Mouse (Mus musculus) frontal cortex, adult (tissue): ENCODE measurements around the gene Fgf5.

Experiments
- ATAC-seq: cut with Nextera tagmentation; 2 replicates; pipeline ENCODE4 v1.9.2; 2017; ENCODE audit warnings: mild to moderate bottlenecking, moderate library complexity, mixed read lengths; ENCODE audit not compliant: low TSS enrichment

Fgf5 gene

DNA sequence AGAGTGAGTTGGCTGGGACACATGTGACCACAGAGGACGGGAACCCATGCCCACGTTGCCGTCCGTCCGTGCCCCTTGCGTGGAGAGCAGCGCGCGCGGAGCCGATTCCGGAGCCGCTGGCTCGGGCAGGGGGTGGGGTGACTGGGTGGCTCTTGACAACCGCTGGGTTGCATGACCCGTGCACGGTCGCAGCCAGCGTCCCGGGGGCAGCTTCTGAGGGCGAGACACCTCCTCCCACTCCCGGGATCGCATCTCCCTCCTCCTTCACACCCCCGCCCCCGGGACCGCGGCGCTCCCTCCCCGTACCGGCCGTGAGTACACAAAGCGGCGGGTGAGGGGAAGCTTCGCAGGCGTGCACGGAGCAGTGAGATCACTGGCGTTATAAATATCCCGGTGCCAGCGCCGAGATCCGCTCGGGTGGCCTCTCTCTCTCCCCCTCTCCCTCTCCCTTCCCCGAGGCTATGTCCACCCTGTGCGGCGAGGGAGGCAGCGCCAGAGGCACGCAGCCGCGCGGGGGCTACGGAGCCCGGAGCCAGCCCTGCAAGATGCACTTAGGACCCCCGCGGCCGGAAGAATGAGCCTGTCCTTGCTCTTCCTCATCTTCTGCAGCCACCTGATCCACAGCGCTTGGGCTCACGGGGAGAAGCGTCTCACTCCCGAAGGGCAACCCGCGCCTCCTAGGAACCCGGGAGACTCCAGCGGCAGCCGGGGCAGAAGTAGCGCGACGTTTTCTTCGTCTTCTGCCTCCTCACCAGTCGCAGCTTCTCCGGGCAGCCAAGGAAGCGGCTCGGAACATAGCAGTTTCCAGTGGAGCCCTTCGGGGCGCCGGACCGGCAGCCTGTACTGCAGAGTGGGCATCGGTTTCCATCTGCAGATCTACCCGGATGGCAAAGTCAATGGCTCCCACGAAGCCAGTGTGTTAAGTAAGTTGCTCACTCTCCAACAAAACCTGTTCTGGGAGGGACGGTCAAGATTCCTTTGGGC lies at the start of gene Fgf5:
Gene Fgf5, plus strand, starts transcription at position 347 of the 984 bp plus-strand sequence.
- ATAC-seq = peak; percentile 82

DNA sequence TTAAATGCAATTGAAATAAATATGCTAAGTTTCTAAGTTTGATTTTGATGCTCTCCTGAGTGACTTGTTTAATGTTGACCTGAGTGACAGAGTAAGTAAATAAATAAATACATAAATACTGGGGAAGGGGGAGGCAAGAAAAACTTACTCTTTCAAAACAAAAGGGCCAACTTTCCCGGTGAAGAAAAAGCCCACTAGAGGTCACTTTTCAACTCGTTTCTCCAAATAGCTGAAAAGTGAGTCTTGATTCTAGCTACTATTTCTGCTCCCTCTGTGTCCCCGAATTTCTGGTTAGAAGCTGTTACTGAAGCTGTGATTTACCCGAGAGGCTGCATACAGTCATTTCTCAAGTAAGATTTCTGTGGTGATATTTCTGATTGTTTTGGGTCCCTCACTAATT lies 41.5 kb upstream of the Fgf5 start:
- no peak for ATAC-seq

DNA sequence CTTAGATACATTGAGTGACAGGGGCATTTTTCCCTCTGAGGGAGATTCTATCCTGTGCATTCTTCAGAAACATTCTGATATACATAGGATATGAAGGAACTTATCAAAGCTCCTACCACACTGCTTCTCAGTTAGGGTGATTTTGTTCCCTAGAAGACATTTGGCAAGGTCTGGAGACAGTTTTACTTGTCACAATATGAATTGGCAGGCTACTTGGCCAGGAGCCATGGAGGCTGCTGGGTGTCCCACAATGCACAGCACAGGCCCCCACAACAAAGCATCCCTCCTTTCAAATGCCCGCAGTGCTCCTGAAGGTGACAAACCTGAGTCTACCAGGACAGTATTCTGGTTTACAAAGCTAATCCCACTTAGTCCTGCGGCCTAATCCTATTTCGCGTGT lies 32.0 kb upstream of the Fgf5 start:
- no peak for ATAC-seq

DNA sequence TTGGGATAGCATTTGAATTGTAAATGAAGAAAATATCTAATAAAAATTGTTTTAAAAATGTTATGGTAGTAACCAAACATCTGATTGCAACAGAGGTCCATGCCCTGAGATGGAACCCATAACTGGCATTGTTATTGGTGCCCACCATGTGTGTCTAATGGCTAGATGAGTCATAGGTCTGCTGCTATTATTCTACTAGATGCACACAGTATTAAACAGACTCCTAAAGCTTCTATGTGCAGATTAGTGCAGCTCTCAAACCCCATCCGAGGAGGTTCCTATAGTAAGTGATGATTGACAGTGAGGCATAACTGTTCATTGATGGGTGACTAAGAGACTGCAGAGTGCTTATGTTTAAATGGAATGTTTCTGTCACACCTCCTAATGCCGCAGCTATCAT lies 27.3 kb upstream of the Fgf5 start:
- no peak for ATAC-seq

DNA sequence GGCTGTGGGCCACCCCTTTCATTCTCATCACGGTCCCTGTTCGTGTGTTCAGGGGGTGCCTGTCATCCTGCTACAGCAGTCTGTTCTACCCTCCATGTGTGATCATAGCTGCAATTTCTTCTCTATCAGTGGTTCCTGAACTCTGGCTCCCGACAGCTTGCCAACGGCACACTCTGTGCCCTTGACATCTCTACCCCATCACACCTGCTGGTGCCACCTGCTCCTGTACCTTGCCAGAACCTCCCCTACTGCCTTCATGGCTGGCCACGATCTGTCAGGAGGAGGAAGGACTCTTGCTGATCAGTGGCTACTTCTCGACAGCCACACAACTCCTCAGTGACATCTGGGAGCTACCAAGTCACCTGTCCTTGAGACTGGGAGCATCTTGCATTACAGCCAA lies 24.5 kb upstream of the Fgf5 start:
- ATAC-seq = no peak

DNA sequence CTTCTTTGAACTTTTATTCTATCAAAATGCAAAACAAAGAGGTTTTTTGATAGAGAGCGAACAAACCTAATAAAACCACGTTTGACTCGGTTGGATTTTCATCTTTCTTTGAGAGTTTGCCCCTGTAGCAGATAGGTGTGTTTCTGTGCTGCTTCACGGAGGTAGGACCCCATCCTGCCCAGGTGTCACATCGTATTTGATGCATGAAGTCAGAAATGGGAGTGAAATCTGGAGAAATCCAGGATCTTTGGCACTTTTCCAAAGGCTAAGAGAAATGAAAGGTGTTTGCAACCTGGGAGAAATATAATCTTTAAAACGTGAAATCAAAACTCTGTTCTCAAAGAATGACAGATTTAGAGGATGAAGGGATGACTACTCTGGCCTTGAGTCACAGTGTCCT lies 15.5 kb upstream of the Fgf5 start:
- no peak for ATAC-seq

DNA sequence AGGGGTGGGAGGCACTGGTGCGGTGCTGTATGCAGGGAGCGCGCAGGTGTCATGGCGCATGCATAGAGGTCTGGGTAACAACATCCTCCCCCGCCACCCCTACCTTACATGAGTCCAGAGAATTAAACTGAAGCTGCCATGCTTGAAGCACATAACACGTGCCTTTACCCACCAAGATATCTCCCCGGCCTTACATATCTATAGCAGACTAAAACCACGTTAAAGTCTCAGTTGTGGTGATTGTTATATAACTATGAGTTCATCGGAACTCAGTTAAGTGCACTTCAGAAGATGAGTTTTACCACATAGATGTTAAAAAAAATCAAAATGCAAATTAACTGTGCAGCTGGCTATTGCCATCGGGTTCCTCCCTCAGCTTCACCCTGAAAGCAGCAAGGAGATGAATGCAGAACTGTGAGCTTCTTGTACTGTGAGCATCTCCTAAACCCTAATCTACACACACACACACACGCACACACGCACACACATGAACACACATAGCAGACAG lies 12.6 kb upstream of the Fgf5 start:
- ATAC-seq = no peak

DNA sequence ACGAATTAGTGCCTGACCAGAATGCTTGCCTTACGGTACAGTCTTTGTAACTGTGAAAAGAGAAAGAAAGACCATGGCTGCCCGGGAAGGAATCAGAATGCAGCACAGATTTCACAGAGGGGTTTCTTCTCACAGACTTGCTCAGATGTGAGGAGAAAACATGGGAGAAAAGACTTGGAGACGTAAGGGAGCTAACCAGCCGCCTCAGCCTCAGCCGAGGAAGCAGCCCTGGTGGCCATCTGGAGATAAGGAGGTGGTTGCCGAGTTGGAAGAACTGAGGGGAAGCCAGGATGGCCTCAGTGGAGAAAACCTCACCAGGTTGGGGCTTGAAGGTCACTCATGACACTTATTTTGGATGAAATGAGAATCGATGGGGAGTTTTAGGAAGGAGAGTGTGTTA lies 8.7 kb upstream of the Fgf5 start:
- ATAC-seq = peak; percentile 80

DNA sequence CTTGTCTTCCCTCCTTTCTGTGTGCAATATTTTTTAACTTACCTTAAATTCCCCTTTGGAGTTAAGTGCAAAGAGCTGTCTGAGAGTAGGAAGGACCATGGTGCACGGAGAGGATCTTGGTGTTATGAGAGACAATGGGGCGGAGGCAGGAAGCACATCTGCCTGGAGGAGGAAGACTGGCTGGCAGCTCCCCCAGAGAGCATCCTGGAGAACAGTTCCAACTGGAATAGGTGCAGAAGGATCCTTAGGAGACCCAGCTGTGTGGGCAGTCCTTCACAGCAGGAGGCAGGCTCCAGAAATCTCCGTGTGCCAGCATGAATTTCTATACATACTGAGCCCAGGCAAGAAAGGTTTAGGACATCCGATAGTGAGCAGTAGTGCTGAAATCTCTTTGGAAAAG lies 8.0 kb upstream of the Fgf5 start:
- peak; percentile 91 for ATAC-seq

DNA sequence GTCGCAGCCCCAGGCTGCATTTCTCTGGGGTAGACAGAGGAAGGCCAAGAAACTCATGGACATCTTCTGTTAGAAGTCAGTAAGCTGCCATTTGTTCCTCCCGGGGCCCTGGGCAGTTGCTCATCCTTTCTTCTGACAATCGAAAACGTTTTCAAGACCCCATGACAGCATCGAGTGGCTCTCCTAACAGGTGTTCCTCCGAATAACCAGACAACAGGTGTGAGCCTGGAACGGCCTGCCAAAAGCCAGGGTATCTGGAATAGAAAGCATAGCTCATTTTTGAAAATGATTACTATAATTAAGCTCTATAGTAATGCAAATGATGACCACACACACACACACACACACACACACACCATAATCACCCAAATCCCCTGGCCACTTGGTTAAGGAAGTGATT lies 7.2 kb upstream of the Fgf5 start:
- no peak for ATAC-seq

DNA sequence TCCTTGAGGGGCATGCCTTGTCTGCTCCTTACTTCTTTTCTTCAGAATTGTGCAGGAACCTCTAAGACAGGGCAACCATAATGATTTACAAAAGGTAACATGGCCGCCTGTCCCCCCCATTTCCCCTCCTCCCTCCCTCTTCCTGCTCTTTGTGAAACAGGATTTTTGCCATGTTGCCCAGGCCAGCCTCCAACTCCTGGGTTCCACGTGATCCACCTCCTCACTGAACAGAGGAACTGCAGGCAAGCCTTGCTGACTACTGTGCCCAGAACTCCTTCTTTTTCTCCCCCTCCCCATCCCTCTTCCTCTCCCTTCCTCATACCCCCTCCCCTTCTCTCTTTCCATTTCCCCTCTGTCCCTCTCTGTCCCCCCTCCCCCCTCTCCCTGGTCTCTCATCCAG lies 6.5 kb upstream of the Fgf5 start:
- peak; percentile 41 for ATAC-seq

DNA sequence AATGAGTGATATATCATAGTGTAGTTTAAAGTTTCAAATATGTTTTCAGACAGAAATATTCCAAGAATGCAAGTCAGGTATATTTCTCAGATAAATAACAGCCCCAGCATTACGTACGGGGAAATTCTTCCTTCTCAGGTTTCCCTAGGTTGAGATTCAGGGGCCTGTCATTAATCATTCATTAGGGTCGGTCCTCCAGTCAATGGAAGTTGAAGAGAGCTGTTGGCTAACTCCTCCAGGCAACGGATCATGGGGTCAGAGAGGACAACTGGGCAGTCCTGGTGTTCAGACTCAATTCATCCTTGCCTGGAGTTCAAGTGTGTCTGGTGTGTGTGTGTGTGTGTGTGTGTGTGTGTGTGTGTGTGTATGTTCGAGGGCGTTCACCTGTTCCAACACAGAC lies 837 bp upstream of the Fgf5 start:
- no peak for ATAC-seq

DNA sequence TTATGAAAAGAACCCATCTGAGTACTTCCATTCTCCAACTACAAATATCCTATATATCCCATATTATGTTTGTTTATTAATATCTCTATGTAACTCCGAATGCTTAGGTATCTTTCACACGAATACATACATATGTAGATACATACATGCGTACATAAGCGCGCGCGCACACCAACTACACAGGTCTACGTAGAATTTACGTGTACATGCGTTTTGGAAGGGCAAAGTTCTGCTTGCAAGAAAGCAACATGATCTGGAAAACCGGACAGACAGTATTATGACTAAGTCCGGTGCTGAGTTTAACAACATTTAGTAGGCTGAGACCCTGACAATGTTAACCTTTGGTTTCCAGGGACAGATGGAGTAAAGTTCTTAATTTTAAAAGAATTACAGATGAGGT lies 1.2 kb downstream of the Fgf5 start:
- no peak for ATAC-seq

DNA sequence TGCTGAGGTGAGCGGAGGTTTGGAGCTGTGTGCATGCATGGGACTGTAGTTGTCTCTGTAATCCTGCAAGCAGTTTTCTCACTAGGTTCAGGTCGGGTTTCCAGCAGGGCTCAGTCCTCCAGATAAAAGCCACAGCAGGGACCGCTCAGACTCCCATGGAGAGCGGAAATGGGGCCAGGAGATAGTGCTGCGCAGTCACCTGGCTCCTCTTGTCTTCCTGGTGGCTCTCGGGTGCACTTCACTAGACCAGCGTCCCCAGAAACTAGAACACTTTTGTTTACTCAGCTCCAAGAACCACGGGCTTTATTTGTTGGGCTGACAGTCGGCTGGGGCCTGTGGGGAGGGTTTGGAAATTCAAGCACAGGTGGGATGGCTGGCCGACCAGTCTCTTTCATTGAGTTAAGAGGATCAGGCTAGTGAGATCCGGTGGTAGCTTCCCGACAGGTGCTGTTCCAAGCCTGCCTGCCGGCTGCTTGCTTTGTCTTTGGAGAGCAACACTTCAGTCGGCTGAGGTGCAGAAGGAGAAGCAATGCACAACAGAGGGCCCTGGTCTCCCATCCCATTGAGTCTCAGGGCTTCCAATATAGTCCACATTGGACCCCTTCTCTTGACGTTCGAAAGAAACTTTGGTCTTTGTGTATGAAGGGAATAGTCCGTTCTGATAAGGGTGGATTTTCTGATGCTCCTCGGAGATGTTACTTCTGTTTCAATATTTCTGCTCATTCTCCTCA lies 1.9 kb downstream of the Fgf5 start:
- ATAC-seq = no peak

DNA sequence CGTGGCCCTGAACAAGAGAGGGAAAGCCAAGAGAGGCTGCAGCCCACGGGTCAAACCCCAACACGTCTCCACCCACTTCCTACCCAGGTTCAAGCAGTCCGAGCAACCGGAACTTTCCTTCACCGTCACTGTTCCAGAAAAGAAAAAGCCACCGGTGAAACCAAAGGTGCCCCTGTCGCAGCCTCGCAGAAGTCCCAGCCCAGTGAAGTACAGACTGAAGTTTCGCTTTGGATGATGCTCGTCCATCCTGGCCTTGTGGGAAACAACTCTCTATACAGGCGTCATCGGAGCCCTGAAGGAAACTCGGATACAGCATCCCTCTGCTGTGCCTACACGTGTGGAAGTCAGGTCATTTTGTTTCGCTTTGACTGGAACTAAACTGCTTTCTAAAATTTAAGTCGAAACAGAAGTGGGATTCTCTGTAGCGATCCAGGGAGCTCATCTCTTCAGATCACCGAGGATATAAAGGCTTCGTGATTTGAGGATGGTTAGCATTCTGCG lies 21.4 kb downstream of the Fgf5 start:
- no peak for ATAC-seq

DNA sequence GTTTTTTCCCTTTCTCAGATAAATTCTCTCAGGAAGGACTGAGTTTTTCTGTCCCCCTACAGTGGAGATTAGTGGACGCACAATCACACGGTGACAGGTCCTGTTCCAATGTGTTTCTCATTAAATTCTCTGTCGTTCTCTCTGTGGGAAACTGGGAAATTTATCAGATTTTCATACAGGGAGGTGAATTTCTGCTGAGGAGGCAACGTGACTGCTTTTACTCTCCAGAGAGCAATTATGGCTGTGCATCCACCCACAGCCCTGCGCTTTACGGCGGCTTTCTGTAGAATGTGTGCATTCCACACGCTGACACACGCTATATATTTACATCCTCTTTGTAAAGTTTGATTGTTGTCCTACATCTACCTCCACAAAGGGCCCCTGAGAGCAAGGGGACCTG lies 28.0 kb downstream of the Fgf5 start:
- peak; percentile 81 for ATAC-seq

DNA sequence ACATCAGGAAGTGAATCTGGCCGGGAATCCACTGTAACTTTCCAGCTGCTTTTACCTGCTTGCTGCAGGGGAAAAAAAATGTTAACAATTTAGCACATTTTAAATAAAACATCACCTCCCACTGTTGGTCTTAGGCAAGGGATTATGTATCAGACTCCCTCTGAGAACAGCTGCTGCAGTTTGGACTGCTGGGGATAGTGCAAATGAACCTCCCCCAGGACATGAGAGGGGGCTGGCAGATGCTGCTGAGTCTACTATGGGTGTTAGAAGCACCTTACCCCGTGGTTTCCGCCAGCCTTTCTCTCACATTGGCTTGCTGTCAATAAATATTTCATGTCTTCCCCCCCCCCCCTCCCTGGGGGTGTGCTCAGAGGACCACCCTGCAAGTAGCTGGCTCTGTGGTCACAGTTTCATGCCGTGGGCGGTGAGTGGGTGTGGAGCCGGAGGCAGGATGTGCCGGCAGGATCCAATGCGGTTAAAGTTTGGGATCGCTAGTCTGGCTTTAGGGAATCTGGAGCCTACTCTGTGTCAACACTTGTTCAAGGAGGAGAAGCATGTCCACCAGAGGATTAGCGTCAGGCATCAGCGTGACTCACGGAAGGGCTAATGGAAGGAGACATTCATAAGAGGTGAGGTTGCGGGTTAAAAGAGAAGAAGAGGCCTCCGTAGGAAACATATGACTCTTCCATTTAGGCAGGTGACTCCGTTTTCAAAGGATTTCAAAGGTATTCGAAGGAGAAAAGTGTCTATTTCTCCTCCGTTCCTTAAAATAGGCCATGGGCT lies 29.9 kb downstream of the Fgf5 start:
- ATAC-seq = peak; percentile 75

DNA sequence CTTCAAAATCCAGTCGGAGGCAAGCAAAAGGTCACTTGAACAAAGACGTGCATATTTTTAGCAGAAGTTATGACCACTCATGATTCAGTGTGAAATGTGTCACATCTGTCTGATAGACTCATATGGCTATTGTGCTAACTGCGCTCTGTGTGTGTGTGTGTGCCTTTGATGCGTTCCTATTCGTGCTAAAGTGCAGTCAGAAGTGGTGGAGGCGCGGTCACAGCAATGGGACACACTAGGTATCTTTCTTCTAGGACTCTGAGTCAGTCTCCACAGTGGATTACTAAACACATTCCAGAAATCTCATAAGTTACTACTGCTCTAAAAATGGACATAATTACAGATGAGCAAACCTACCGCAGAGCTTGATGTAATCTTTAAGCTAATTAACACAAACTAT lies 36.7 kb downstream of the Fgf5 start:
- no peak for ATAC-seq

DNA sequence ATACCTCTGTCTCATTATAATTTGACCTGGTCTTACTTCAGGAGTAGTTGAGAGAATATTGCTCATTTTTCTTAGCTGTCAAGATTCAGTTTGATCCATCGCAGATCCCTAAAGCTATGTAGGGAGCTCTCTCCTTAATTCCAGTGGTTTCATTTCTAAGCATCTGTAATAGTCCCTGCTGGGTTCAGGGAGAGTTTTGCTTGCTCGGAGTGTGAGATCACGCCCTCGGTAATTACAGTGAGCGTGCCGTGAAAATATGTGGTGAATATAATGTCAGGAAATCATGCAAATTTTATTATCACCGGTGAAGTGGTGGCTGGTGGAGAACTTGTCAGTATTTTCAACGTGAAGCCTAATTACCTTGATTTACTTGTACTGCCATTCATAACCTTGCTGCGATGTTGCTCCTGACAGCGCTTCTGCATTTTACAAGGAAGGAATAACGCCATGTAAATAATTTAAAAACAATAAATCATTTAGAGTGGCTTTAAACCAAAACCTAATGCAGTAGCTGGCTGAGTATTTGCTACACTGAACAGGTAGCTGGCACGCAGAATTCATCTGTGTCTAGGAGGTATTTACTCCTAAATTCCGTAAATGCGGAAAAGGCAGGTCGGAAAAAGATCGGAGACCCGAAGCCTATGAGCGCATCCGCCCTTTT lies 38.5 kb downstream of the Fgf5 start:
- no peak for ATAC-seq

DNA sequence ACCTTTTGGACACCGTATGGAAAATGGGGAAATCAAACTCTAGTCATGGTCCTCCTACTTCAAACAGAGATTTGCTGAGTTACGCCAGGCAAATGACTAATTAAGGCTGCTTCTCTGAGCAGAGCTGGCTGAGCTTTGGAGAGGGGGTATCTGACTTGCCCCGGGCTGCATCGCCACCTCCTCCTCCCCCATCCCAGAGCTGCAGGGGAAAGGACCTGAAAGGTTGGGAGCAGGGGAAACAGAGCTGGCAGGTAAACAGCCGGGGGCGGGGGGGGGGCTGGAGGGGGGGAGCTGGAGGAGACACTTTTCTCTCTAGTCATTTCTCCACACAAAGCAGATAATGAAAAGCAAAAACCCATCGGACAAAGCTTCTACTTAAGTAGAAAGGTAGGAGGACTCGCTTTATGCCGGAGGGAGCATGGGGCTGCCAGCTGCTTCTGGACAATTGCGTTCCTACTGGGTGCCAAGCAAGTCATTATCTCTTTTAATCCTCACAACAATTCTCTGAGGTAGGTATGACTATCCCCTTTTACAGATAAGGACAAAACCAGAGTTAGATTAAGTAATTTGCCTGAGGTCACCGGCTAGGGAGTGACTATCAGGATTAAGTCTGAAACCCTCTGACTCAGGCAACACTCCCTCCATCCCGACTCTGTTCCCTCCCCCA lies 39.2 kb downstream of the Fgf5 start:
- ATAC-seq = no peak

DNA sequence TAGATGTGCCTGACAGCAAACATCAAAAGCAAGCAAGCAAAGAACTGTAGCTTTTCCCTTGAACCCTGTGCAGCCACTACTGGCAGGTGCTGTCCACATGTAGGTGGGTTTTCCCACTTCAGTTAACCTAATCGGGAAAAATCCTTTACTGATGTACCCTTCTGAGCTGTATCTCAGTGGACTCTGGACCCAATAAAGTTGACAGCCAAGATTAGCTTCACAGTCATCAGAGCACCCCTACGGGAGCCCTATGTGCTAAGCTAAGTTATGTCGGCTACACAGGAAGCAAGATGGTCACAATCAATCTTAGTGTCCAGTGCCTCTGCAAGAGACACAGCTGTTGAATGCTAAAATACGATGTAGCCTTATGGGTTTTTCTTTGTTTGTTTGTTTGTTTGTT lies 46.1 kb downstream of the Fgf5 start:
- no peak for ATAC-seq
